Mouse (Mus musculus) heart, embryonic 16.5 days (tissue): ENCODE data around the gene Thap4. TPM values are rescaled to one million over a fixed set of nuclear protein-coding genes. Genes with fewer than 3 reads are reported as not detected.
A peak's percentile ranks its signal among the peaks of the same experiment; 100 is the strongest.

Source experiments
- ATAC-seq: fragments of 200-750 bp; cut with Nextera tagmentation; replicated peaks from 2 replicates; pipeline ENCODE4 v1.8.0; 2017; ENCODE audit warnings: moderate number of reproducible peaks; ENCODE audit not compliant: insufficient read depth, low FRiP score; ENCODE audit errors: extremely low read depth
- H3K27ac ChIP-seq: fragments of 300-500 bp; sonication (generic); 2 replicates; pipeline ENCODE4 v1.5.1; 2014; ENCODE audit warnings: mild to moderate bottlenecking, low read length, control low read depth, moderate library complexity
- H3K27me3 ChIP-seq: fragments of 300-500 bp; sonication (generic); 2 replicates; pipeline ENCODE4 v1.6.1; 2014; ENCODE audit warnings: low read length, mixed read lengths; ENCODE audit not compliant: control insufficient read depth, insufficient read depth
- H3K36me3 ChIP-seq: fragments of 300-500 bp; sonication (generic); 2 replicates; pipeline ENCODE4 v1.6.1; 2014; ENCODE audit not compliant: control insufficient read depth, insufficient read depth
- H3K4me1 ChIP-seq: fragments of 300-500 bp; sonication (generic); 2 replicates; pipeline ENCODE4 v1.6.1; 2014; ENCODE audit warnings: low read length, mixed read lengths; ENCODE audit not compliant: control insufficient read depth, insufficient read depth
- H3K4me2 ChIP-seq: fragments of 300-500 bp; sonication (generic); 2 replicates; pipeline ENCODE4 v1.6.1; 2014; ENCODE audit warnings: low read depth, mild to moderate bottlenecking, control low read depth, low read length
- H3K4me3 ChIP-seq: fragments of 300-500 bp; sonication (generic); 2 replicates; pipeline ENCODE4 v1.5.1; 2014; ENCODE audit warnings: mild to moderate bottlenecking, control low read depth, low read length
- H3K9ac ChIP-seq: fragments of 300-500 bp; sonication (generic); 2 replicates; pipeline ENCODE4 v1.6.1; 2014; ENCODE audit warnings: low read length, control low read depth
- H3K9me3 ChIP-seq: fragments of 300-500 bp; sonication (generic); replicated peaks from 2 replicates; pipeline ENCODE4 v1.6.1; 2016; ENCODE audit warnings: low read length; ENCODE audit not compliant: control insufficient read depth
- WGBS: fragments of 180-500 bp; shearing (Covaris S2); extraction: QIAGEN DNeasy Blood & Tissue Kit; methylation state at CpG from one replicate; pipeline ENCODE4 v1.1.7; 2014; 5-methylcytosine and 5-hydroxymethylcytosine counted together
- polyA plus RNA-seq: library from polyadenylated mRNA; unstranded; fragments of >200 nt; fragmentation: Nextera tagmentation; extraction: Ambion mirVana; gene quantifications from 2 replicates; pipeline ENCODE4 v1.2.1, GENCODE M21; 2015

Thap4 gene
- polyA plus RNA-seq, 1 experiment from 2014 or later = 54.4 TPM

DNA sequence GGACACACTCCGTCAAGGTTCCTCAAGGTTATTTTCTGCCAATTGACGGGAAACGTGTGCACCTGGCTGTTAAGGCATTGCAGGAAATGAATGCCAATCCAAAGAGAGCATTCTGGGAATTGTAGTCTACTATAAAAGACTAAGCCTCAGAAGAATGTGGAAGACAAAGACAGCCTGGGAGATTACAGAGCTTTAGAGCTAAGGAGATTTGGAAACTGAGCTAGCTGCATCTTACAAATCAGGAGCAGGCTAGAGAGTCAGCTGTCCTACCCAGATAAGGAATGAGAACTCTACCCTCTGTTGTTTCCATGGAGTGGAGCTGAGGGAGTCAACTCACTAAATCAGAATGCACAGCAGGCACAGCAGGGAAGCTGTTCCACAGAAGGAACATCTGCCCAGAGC, 22.8 kb downstream of the Thap4 start:
- ATAC-seq = peak; percentile 54
- H3K4me3 ChIP-seq = peak overlapping the region; percentile 22
- no peaks in the 10 kb centered on the region for H3K9me3 ChIP-seq
- H3K27ac ChIP-seq = 0 out of 2 replicates have a peak overlapping the region, but pooled peaks have one; percentile 18
- peak overlapping the region; percentile 49 for H3K4me2 ChIP-seq
- H3K27me3 ChIP-seq = no peaks in the 10 kb centered on the region
- 21% methylated on average over 3 of the region's 3 CpGs for WGBS
- no peak overlapping the region for H3K9ac ChIP-seq
- H3K36me3 ChIP-seq = no peaks in the 10 kb centered on the region
- H3K4me1 ChIP-seq = peaks cover 7% of the 10 kb centered on the region

DNA sequence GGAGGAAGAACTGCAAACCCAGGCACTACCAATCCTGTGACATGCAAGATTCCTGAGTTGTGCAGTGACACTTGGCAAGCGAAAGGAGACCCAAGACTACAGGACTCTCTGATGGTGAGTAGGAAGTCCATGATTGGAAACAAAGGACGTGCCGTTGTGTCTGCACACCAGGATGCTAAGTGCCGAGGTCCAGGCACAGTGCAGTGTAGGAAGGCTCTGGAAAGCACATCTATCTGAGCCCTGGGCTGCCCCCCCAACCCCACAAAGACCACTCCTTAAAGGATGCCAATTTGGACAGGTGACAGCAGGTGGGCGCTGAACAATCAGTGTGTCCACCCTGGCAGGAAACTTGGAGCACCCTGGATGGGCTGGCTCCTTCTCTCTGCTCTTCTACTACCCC, 23.6 kb downstream of the Thap4 start:
- Histone ChIP-seq H3K9me3 (no peaks in the 10 kb centered on the region), H3K27ac (no peak overlapping the region), H3K4me3 (peak overlapping the region; percentile 22; the same call in 1 of the 2 replicates), H3K36me3 (no peaks in the 10 kb centered on the region), H3K4me1 (peaks cover 7% of the 10 kb centered on the region), H3K4me2 (peak overlapping the region; percentile 47), H3K27me3 (no peaks in the 10 kb centered on the region), H3K9ac (no peak overlapping the region; the same call in 1 of the 2 replicates)
- no peak for ATAC-seq
- 76% methylated on average over 5 of the region's 5 CpGs for WGBS

DNA sequence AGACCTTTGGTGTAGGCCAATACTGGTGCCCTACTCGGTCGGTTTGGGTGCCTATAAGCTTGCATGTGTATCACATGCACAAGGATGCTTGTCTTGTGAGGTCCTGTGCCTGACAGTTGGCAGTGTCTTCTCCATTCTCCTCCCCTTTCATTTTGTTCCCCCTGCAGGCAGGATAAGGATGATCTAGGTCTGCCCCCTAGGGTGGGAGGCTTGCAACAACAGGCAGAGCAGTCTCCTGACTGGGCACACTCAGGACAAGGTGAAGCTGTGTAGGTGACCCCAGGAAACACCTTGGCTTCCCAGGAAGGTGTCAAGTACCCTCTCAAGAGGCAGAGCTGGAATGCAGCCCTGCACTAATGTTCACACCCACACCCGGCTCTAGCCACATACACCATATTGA, 27.7 kb downstream of the Thap4 start:
- Histone ChIP-seq H3K4me3 (no peak overlapping the region), H3K4me2 (no peak overlapping the region), H3K27me3 (no peaks in the 10 kb centered on the region), H3K9ac (no peak overlapping the region), H3K27ac (no peak overlapping the region), H3K36me3 (peaks cover 9% of the 10 kb centered on the region; the same call in 1 of the 2 replicates), H3K4me1 (peaks cover 5% of the 10 kb centered on the region), H3K9me3 (no peaks in the 10 kb centered on the region)
- peak; percentile 49; the same call in 1 of the 2 replicates for ATAC-seq
- WGBS = 46% methylated on average over 3 of the region's 3 CpGs

DNA sequence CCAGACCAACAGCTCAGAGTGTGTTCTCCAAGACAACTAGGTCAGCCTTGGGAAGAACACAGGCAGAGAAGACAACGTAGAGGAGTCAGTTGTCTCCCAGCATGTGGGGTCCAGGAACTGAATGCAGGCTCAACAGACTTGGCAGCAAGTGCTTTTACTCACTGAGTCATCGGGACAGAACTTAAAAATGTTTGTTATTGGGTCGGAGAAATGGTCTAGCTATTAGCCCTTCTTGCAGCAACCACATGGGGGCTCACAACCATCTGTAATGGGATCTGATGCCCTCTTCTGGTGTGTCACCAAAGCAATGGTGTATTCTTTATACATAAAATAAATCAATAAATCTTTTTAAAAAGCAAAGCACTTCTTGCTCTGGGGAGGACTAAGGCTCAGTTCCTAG, 28.5 kb downstream of the Thap4 start:
- Histone ChIP-seq H3K36me3 (peaks cover 9% of the 10 kb centered on the region; the same call in 1 of the 2 replicates), H3K9ac (no peak overlapping the region), H3K4me3 (no peak overlapping the region), H3K4me1 (peaks cover 2% of the 10 kb centered on the region), H3K27me3 (no peaks in the 10 kb centered on the region), H3K27ac (no peak overlapping the region), H3K9me3 (no peaks in the 10 kb centered on the region), H3K4me2 (no peak overlapping the region)
- WGBS = 81% methylated on average over 3 of the region's 3 CpGs
- ATAC-seq = no peak

DNA sequence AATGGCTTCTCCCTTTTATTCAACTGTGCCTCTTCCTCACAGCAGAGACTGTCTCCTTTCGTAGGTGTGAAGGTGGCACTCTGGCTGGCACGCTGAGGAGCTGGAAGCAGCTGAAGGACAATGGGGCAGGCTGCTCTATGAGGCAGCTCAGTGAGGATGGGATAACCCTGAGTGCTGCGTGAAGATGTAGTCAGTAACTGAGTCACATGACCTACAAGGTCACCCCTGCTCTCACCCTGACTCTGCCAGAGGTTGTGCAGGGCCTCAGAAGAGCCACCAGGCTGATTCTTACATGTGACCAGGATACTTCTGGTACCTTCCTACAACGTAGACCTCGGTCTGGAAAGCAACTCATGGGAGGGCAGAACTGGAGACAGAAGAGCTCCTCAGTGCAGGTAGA, 29.0 kb downstream of the Thap4 start:
- no peak overlapping the region for H3K4me2 ChIP-seq
- no peaks in the 10 kb centered on the region for H3K27me3 ChIP-seq
- no peak overlapping the region for H3K9ac ChIP-seq
- 65% methylated on average over 5 of the region's 5 CpGs for WGBS
- ATAC-seq = no peak; the same call in 1 of the 2 replicates
- H3K9me3 ChIP-seq = no peaks in the 10 kb centered on the region
- H3K27ac ChIP-seq = no peak overlapping the region
- H3K4me3 ChIP-seq = no peak overlapping the region
- H3K36me3 ChIP-seq = peaks cover 9% of the 10 kb centered on the region; the same call in 1 of the 2 replicates
- peaks cover 2% of the 10 kb centered on the region for H3K4me1 ChIP-seq

DNA sequence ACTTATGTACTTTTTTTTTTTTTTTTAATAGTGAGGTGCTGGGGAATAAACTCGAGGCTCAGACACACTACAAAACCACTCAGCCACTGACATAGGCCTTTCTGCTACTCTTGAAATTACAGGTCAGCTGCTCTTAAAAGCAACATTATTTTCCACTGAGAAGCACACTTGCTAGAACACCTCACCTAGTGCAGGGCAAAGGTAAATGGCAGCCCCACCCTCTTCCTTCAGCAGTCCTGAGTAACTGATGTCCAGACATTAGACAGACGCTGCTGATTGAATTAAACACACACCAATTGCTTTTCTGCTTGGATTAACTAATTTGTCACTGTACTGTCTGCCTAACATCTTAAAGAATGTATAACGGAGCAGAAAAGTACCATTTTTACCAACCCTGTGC, 30.0 kb downstream of the Thap4 start:
- Histone ChIP-seq H3K4me2 (no peak overlapping the region), H3K9ac (no peak overlapping the region), H3K4me1 (peaks cover 2% of the 10 kb centered on the region), H3K9me3 (no peaks in the 10 kb centered on the region), H3K4me3 (no peak overlapping the region), H3K27me3 (no peaks in the 10 kb centered on the region), H3K36me3 (peaks cover 9% of the 10 kb centered on the region; the same call in 1 of the 2 replicates), H3K27ac (no peak overlapping the region)
- 90% methylated on average over 3 of the region's 3 CpGs for WGBS
- ATAC-seq = no peak

DNA sequence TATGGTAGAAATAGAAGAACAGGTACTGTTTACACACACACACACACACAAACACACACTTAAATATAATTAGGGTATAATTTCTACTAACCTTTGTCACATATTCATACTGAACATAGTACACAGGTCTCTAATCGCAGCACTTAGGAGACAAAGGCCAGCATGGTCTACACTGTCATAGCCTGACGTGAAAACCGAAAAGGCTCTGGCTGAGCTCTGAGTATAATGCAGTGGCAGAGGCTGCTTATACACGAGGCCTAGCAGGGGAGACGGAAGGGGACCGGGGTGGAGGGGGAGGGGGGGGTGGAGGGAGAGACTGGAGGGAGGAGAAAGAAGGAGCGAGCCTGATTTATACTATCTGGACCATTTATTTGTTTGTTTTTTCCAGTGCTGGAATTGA, 33.1 kb downstream of the Thap4 start:
- peaks cover 2% of the 10 kb centered on the region for H3K4me1 ChIP-seq
- H3K27ac ChIP-seq = no peak overlapping the region
- 68% methylated on average over 7 of the region's 7 CpGs for WGBS
- no peak overlapping the region for H3K9ac ChIP-seq
- H3K9me3 ChIP-seq = no peaks in the 10 kb centered on the region
- H3K27me3 ChIP-seq = no peaks in the 10 kb centered on the region
- no peak overlapping the region for H3K4me3 ChIP-seq
- no peak; the same call in 1 of the 2 replicates for ATAC-seq
- no peak overlapping the region for H3K4me2 ChIP-seq
- peaks cover 9% of the 10 kb centered on the region; the same call in 1 of the 2 replicates for H3K36me3 ChIP-seq

DNA sequence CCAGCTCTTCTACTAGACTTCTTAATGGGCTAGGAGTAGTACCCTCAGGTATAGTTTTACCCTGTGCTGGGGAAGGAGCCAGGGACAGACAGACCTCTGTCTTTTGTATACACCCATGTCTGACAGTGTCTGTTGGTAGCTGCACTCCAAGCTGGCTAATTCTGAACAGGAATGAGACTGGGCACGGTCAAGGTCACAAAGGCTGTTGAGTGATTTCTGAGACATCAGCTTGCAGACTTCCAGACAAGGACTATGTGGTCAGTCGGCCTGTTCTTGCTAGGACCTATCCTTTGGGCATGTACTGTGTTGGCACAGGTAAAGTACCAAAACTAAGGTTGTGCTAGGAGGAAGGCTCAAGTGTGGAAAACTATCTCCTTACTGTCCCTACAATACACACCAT, 38.5 kb downstream of the Thap4 start:
- no peaks in the 10 kb centered on the region for H3K27me3 ChIP-seq
- 0 out of 2 replicates have a peak, but pooled peaks have one; percentile 15 for ATAC-seq
- 41% methylated on average over 2 of the region's 2 CpGs for WGBS
- peaks cover 12% of the 10 kb centered on the region for H3K4me1 ChIP-seq
- no peak overlapping the region for H3K9ac ChIP-seq
- H3K27ac ChIP-seq = peak overlapping the region; percentile 25; the same call in 1 of the 2 replicates
- no peaks in the 10 kb centered on the region for H3K9me3 ChIP-seq
- no peak overlapping the region for H3K4me3 ChIP-seq
- peaks cover 8% of the 10 kb centered on the region for H3K36me3 ChIP-seq
- H3K4me2 ChIP-seq = no peak overlapping the region

DNA sequence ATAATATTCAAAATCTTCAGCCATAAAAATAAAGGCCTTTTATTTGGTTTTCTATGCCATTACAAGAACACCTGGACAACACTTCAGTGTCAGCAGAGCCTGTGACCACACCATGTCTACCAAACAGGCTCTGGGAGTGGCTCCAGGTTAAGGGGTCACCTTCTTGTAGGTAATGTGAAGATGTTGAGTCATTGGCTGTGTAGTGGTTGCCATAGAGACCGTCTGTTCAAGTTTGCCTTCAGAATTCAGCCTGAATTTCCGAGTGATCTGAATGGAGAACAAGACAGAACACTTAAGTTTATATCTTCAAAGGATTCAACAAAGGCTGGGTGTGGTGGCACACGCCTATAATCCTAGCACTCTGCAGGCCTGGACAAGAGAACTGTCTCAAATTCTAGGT, 49.3 kb downstream of the Thap4 start:
- peaks cover 20% of the 10 kb centered on the region for H3K36me3 ChIP-seq
- H3K4me2 ChIP-seq = no peak overlapping the region
- no peak overlapping the region for H3K27ac ChIP-seq
- no peaks in the 10 kb centered on the region for H3K27me3 ChIP-seq
- no peaks in the 10 kb centered on the region for H3K4me1 ChIP-seq
- H3K9ac ChIP-seq = no peak overlapping the region
- WGBS = 70% methylated on average over 3 of the region's 3 CpGs
- ATAC-seq = no peak
- no peak overlapping the region for H3K4me3 ChIP-seq
- H3K9me3 ChIP-seq = no peaks in the 10 kb centered on the region
